Mouse (Mus musculus) CD4-positive helper T cell, adult 2 months (primary cell): ENCODE data around the gene Ndufa12.

Experiments
- DNase-seq: peaks from one replicate; pipeline ENCODE4 v3.0.0-alpha.2; 2012; ENCODE audit warnings: low read depth, missing footprints, low spot score

Ndufa12 gene

GRCm38 (mm10) chr10:94230172-94230981 lies 31.9 kb downstream of the Ndufa12 start:
- no peak for DNase-seq

GRCm38 (mm10) chr10:94231025-94231424 lies 32.5 kb downstream of the Ndufa12 start:
- DNase-seq, result no peak

GRCm38 (mm10) chr10:94235200-94235599 lies 36.7 kb downstream of the Ndufa12 start:
- DNase-seq, result no peak

GRCm38 (mm10) chr10:94241346-94241745 lies 42.8 kb downstream of the Ndufa12 start:
- no peak for DNase-seq

GRCm38 (mm10) chr10:94247748-94248349 lies 49.3 kb downstream of the Ndufa12 start:
- peak; percentile 18 for DNase-seq

- DNase-seq, result no peak
These were observed 51.3 kb downstream of the Ndufa12 start for GRCm38 (mm10) chr10:94249575-94250456.

- no peak for DNase-seq
These were observed 54.8 kb downstream of the Ndufa12 start for GRCm38 (mm10) chr10:94253260-94253807.

- no peak for DNase-seq
These were observed 56.2 kb downstream of the Ndufa12 start for GRCm38 (mm10) chr10:94254766-94255165.

- DNase-seq, result no peak
These were observed 57.2 kb downstream of the Ndufa12 start for GRCm38 (mm10) chr10:94255744-94256143.

GRCm38 (mm10) chr10:94256518-94256917 lies 58.0 kb downstream of the Ndufa12 start:
- DNase-seq, result no peak

- no peak for DNase-seq
These were observed 62.0 kb downstream of the Ndufa12 start for GRCm38 (mm10) chr10:94260544-94260943.

- no peak for DNase-seq
These were observed 64.1 kb downstream of the Ndufa12 start for GRCm38 (mm10) chr10:94262646-94263045.

- DNase-seq, result no peak
These were observed 64.7 kb downstream of the Ndufa12 start for GRCm38 (mm10) chr10:94263211-94263610.

- DNase-seq, result no peak
These were observed 67.4 kb downstream of the Ndufa12 start for GRCm38 (mm10) chr10:94265656-94266542.
